Mouse (Mus musculus) layer of hippocampus, adult 6 months (tissue): ENCODE measurements around the gene Kctd5. TPM values are rescaled to one million over a fixed set of nuclear protein-coding genes. Genes with fewer than 3 reads are reported as not detected.

ENCODE experiments used
- long read RNA-seq, 2 experiments: library from polyadenylated mRNA; unstranded; transcript quantifications; one replicate each; pipeline ENCODE4 v2.0.0; 2019 to 2020
- microRNA-seq: library from miRNA; unstranded; fragments of <30 nt; microRNA quantifications from one replicate; pipeline ENCODE4 v1.2.0, GENCODE M21; 2020
- polyA plus RNA-seq: library from polyadenylated mRNA; unstranded; fragments of <200 nt; fragmentation: Nextera tagmentation; gene quantifications from 2 replicates; pipeline ENCODE4 v1.2.3, GENCODE M21; 2021

The Kctd5 gene
- polyA plus RNA-seq: 28.2 and 31.2 TPM in 2 replicates
- long read RNA-seq, experiment 1, transcript Kctd5-201 (6 exons, 2,443 nt): major isoform, 98 of 108 reads
- long read RNA-seq, experiment 1, partial matches to known transcripts: 2 of 108 reads
- long read RNA-seq, experiment 1, other reads (novel, unspliced or antisense): 8 of 108 reads
- long read RNA-seq, experiment 2, transcript Kctd5-201 (6 exons, 2,443 nt): major isoform, 331 of 356 reads
- long read RNA-seq, experiment 2, partial matches to known transcripts: 4 of 356 reads
- long read RNA-seq, experiment 2, other reads (novel, unspliced or antisense): 21 of 356 reads

DNA sequence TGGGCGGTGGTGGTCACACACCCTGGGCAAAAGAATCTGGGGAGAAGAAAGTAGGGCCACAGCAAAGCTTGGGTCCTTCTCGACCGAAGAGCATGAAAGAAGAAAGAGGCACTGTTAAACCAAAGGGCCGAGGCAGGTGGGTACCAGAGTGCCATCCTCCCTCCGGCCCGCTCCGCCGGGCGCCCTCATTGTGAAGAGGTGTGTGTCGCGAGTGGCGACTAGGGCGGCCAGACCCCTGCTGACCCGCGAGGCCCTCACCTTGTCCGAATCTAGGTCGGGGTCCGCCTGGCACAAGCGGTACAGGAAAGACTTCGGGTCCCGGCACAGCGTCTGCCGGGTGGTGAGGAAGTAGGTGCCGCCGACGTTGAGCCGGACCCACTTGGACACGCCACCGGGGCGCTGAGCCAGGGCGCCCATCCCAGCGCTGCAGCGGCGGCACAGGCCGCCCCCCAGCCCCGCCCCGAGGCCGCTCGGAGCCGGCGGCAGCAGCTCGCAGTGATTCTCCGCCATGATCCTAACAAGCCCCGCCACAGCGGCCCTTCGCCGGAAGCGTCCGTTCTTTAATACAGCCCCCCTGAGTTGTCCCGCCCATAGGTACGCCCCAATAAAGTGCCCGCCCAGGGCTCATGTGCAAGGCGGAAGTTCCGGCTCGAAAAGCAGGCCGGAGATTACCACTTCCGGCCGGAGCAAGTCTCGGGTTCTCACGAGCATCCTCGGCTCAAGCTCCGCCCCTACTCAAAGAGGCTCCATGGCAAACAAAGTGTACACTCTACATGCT is at the start of gene Kctd5:
Kctd5 (minus strand) TSS at position 567 of the 778 bp plus-strand sequence.

DNA sequence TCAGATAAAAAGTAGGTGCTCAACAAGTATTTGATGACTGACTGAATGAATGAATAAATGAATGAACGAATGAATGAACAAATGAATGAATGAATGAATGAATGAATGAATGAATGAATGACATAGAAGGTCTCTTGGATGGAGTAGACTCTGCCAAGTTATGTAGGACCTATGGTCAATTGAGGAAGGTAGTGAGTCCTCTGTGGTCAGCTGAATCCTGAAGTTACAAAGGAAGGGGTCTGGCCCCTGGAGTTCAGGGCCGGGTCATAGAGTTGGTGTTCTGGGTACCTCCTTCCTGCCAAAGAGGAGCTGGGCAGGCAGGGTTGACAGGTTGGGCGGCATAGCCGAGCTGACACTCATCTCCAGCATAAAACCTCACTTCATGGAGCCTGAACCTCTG is 35.4 kb downstream of the Kctd5 start, which contains the start of gene Prss27:
Prss27 (plus strand) TSS at position 301 of the 400 bp plus-strand sequence.

DNA sequence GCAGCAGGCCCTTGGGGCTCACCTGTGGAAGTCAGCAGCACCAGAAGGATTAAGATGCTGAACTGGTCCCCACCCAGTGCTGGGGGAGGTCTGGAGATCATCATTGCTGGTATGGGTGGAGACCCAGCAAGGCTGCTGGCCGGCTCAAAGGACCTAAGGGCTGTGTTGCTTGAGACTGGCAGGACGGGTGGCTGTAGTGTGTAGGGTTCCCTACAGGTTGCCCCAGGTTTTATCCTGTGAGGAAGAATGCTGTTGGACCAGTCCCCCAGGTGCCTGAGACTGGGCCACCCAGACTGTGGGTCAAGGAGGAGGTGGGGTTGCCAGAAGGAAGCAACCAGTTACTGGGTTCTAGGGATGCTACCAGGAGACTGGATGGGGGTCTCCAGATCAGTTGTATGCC is 75.4 kb downstream of the Kctd5 start, which contains the start of gene Prss22:
Prss22 (minus strand) TSS at position 200 of the 400 bp plus-strand sequence.

Small RNA genes within 50 kb of the gene (microRNA-seq; reads per million reads assigned to microRNA genes)
- gene Gm27700: not detected

Other genes starting within 250 kb of the Kctd5 start
- 1,710 and 1,770 TPM in 2 replicates for gene Elob, start 244.3 kb downstream of the Kctd5 start, polyA plus RNA-seq
- not detected in 2 replicates for gene Prss33, start 237.4 kb downstream of the Kctd5 start, polyA plus RNA-seq
- not detected in 2 replicates for gene Prss32, start 229.6 kb downstream of the Kctd5 start, polyA plus RNA-seq
- gene Prss41, start 229.3 kb downstream of the Kctd5 start, polyA plus RNA-seq: 0.08 and 0.48 TPM in 2 replicates
- gene Prss21, start 205.4 kb downstream of the Kctd5 start, polyA plus RNA-seq: not detected in 2 replicates
- 0.25 TPM in 1 of 2 replicates, not detected in the other for gene Dcpp1, start 192.6 kb downstream of the Kctd5 start, polyA plus RNA-seq
- not detected in 2 replicates for gene Dcpp2, start 192.6 kb downstream of the Kctd5 start, polyA plus RNA-seq
- gene Dcpp3, start 156.0 kb downstream of the Kctd5 start, polyA plus RNA-seq: not detected in 2 replicates
- 0.18 and 0.30 TPM in 2 replicates for gene Sbp, start 131.8 kb downstream of the Kctd5 start, polyA plus RNA-seq
- not detected in 2 replicates for gene Sbpl, start 118.2 kb downstream of the Kctd5 start, polyA plus RNA-seq
- 0.21 and 0.34 TPM in 2 replicates for gene Prss30, start 92.9 kb downstream of the Kctd5 start, polyA plus RNA-seq
- gene Prss22, start 75.4 kb downstream of the Kctd5 start, polyA plus RNA-seq: 0.25 and 0.28 TPM in 2 replicates
- not detected in 2 replicates for gene Prss27, start 35.3 kb downstream of the Kctd5 start, polyA plus RNA-seq
- 47.2 and 54.0 TPM in 2 replicates for gene Pdpk1, start 77.4 kb upstream of the Kctd5 start, polyA plus RNA-seq
- gene Amdhd2, start 90.3 kb upstream of the Kctd5 start, polyA plus RNA-seq: 28.9 and 38.4 TPM in 2 replicates
- gene Atp6v0c, start 96.2 kb upstream of the Kctd5 start, polyA plus RNA-seq: 2,331 and 2,377 TPM in 2 replicates
- 13.4 and 14.3 TPM in 2 replicates for gene Tbc1d24, start 132.1 kb upstream of the Kctd5 start, polyA plus RNA-seq
- gene Ntn3, start 136.0 kb upstream of the Kctd5 start, polyA plus RNA-seq: 1.7 and 2.5 TPM in 2 replicates
- gene Tedc2, start 147.4 kb upstream of the Kctd5 start, polyA plus RNA-seq: 6.3 and 6.7 TPM in 2 replicates
- gene Ccnf, start 178.0 kb upstream of the Kctd5 start, polyA plus RNA-seq: 1.6 and 2.0 TPM in 2 replicates